Mouse (Mus musculus) small intestine, adult 2 months (tissue): ENCODE results near the gene Srms.

Source experiments
- CTCF ChIP-seq: fragments of 200-500 bp; IDR thresholded peaks from 2 replicates; pipeline ENCODE4 v1.5.1; 2012; ENCODE audit warnings: low read depth, mild to moderate bottlenecking, control low read depth, inconsistent platforms, low read length, moderate library complexity, mixed read lengths; ENCODE audit not compliant: insufficient replicate concordance, insufficient read length; ENCODE audit errors: extremely low read depth
- POLR2A ChIP-seq: fragments of 200-500 bp; IDR thresholded peaks from 2 replicates; pipeline ENCODE4 v1.6.1; 2012; ENCODE audit warnings: low read depth, mild to moderate bottlenecking, control low read depth, inconsistent platforms, low read length, moderate library complexity

DNA sequence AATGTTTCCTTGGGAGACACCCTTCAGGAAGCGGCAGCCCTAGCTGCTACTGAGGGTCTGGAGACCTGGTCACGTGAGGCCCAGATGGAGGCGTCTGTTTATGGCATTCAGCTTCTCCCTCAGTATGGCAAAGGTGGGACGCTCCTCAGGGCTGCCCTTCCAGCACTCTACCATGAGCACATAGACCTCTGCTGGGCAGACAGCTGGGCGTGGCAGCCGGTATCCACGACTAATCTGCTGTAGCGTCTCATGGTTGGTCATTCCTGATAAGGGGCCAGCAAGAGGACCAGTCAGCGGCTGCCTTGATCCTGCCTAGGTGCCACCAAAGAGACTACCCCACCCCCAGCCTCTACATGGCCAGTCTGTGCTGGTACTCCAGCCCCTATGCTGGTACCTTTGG, 6.9 kb downstream of the Srms start:
- no peak for TF ChIP-seq POLR2A
- no peak for TF ChIP-seq CTCF
